ENCODE assay signal across 17 mouse cellular contexts in the genomic region with DNA sequence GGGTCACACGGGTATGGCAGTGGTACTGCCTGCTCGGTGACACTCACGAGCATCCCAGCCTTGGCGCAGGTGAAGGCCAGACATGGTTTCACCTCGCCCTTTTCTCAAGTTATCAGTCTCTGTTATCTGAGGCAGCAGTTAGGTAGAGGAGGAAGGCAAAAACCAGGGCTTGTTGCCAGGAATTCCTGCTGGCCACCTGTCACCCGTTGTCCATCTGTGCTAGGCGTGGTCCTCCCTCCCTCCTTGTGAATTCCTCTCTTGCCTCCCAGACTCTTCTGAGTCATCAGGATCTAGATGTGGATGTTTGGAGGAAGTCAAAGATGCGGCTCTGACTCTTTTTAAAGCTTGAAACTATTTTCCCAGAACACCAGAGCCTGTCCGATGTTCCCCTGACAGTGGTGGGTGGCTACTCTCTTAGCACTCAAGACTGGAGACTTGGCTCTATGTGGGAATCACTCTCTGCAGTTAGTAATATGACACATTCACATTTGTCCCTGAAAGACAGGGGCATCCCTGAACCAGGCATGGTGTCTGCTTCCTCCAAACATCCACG. TPM values are rescaled to one million over a fixed set of nuclear protein-coding genes. Genes with fewer than 3 reads are reported as not detected.
DNase-seq lines count a peak whose midpoint lies in the region; ATAC-seq lines count a peak whose summit lies in the region.
"Had no signal": no experiment of that assay in that cellular context is flagged by ENCODE, and none has a peak within 500 bp of the region (broad histone marks: within the 10 kb centered on the region; RNA-seq: fewer than 3 reads in every experiment).

No protein-coding gene starts in this region.

- no peak for DNase-seq in cerebellum, postnatal 4 days (ENCODE audit: low spot score in 2 of 2)
- peak; percentile 30 for DNase-seq in retina, embryonic 14.5 days (ENCODE audit: low spot score)
- DNase-seq in retina, postnatal 1 day = no peak
- DNase-seq in cerebellum, adult 8-10 months = peak; percentile 95
- DNase-seq in left cerebral cortex, postnatal 4 days = peak; percentile 63
- DNase-seq in thymus, adult 18-20 months = no peak
- no peak for DNase-seq in lung, postnatal 36 days
- DNase-seq: adrenal gland, postnatal 14 days; gastrocnemius, postnatal 36 days; kidney, adult 2 months; kidney, postnatal 4 days; lung, embryonic 14.5 days had no signal

- intact Hi-C loops in left cerebral cortex, postnatal 4 days (cut with DNase I) = no loop called here

- ATAC-seq in cerebellum, adult (ENCODE audit: insufficient number of reproducible peaks, low FRiP score, low TSS enrichment) = peak; percentile 74
- ATAC-seq: liver, embryonic 12.5 days had no signal

RNA-seq across cellular contexts. Expression of gene Tff3, which starts 1.9 kb away (rescaled TPM):
- total RNA-seq in left cerebral cortex, postnatal 4 days (2021) = not detected
- total RNA-seq: CH12.LX; gastrocnemius, postnatal 36 days; heart, postnatal 25 days; layer of hippocampus, postnatal 25 days had no signal

RNA-seq across cellular contexts. Expression of gene Tff2, which starts 12.7 kb away (rescaled TPM):
- total RNA-seq in left cerebral cortex, postnatal 4 days (2021) = not detected
- total RNA-seq: adrenal gland, postnatal 14 days; CH12.LX; gastrocnemius, postnatal 36 days; heart, postnatal 25 days; layer of hippocampus, postnatal 25 days had no signal

RNA-seq across cellular contexts. Expression of gene Tff1, which starts 33.7 kb away (rescaled TPM):
- total RNA-seq in left cerebral cortex, postnatal 4 days (2021) = not detected
- total RNA-seq: adrenal gland, postnatal 14 days; gastrocnemius, postnatal 36 days; heart, postnatal 25 days; layer of hippocampus, postnatal 25 days had no signal

Comparison
In these comparisons a context has a peak if more than half of its experiments do, and no peak if none do; other contexts are left out.
1. DNase-seq: peak in retina, embryonic 14.5 days (single experiment), cerebellum, adult 8-10 months (single experiment) and left cerebral cortex, postnatal 4 days (single experiment); none in cerebellum, postnatal 4 days (0 of 2), retina, postnatal 1 day (single experiment), thymus, adult 18-20 months (0 of 2) and lung, postnatal 36 days (single experiment).